Mouse (Mus musculus): ENCODE results near the gene Rnf20. TPM values are rescaled to one million over a fixed set of nuclear protein-coding genes. Genes with fewer than 3 reads are reported as not detected.
"Not testable (repeated sequence)": the region's sequence is repeated elsewhere in the genome, so short reads cannot be mapped to it uniquely, and the experiment has no call there.

Rnf20 gene
- polyA plus RNA-seq, 1 experiment from 2014 or later: 77.3 TPM

GRCm38 (mm10) chr4:49624969-49625368 lies 6.8 kb upstream of the Rnf20 start:
- ATAC-seq (replicated peaks; ENCODE audit: insufficient number of reproducible peaks, low FRiP score, low TSS enrichment, low read depth): not testable (repeated sequence)
- WGBS: 86% methylated on average over 4 of the region's 4 CpGs

GRCm38 (mm10) chr4:49626973-49627372 lies 4.8 kb upstream of the Rnf20 start:
- no peak overlapping the region for H3K4me3 ChIP-seq (ENCODE audit: low read depth, low read length)
- WGBS: 6% methylated on average over 3 of the region's 3 CpGs
- H3K27me3 ChIP-seq (ENCODE audit: control insufficient read depth, insufficient read depth, low read length): no peaks in the 10 kb centered on the region
- H3K9ac ChIP-seq (replicated peaks; ENCODE audit: low read length): no peak overlapping the region
- no peaks in the 10 kb centered on the region for H3K9me3 ChIP-seq (replicated peaks; ENCODE audit: control insufficient read depth, low read length)
- no peaks in the 10 kb centered on the region for H3K36me3 ChIP-seq (replicated peaks; ENCODE audit: control insufficient read depth, insufficient read depth, low read depth, low read length)
- H3K4me1 ChIP-seq (ENCODE audit: control insufficient read depth, insufficient read depth, low read length): no peaks in the 10 kb centered on the region
- DNase-seq (ENCODE audit: low spot score) (peak; percentile 85), ATAC-seq (replicated peaks; ENCODE audit: insufficient number of reproducible peaks, low FRiP score, low TSS enrichment, low read depth) (no peak)
- H3K27ac ChIP-seq (replicated peaks; ENCODE audit: low read depth, low read length): no peak overlapping the region
- H3K4me2 ChIP-seq (ENCODE audit: low read depth, low read length): no peak overlapping the region

More at GRCm38 (mm10) chr4:49624969-49625368, 6.8 kb upstream of the Rnf20 start:
- not testable (repeated sequence) for H3K4me2 ChIP-seq (ENCODE audit: low read depth, low read length); H3K9ac ChIP-seq (replicated peaks; ENCODE audit: low read length); H3K27me3 ChIP-seq (ENCODE audit: control insufficient read depth, insufficient read depth, low read length); H3K4me1 ChIP-seq (ENCODE audit: control insufficient read depth, insufficient read depth, low read length); H3K4me3 ChIP-seq (ENCODE audit: low read depth, low read length); H3K36me3 ChIP-seq (replicated peaks; ENCODE audit: control insufficient read depth, insufficient read depth, low read depth, low read length); H3K9me3 ChIP-seq (replicated peaks; ENCODE audit: control insufficient read depth, low read length); DNase-seq (ENCODE audit: low spot score); H3K27ac ChIP-seq (replicated peaks; ENCODE audit: low read depth, low read length)

GRCm38 (mm10) chr4:49628941-49629340 lies 2.9 kb upstream of the Rnf20 start:
- no peaks in the 10 kb centered on the region for H3K27me3 ChIP-seq (ENCODE audit: control insufficient read depth, insufficient read depth, low read length)
- 74% methylated on average over 5 of the region's 5 CpGs for WGBS
- ATAC-seq (replicated peaks; ENCODE audit: insufficient number of reproducible peaks, low FRiP score, low TSS enrichment, low read depth): no peak

GRCm38 (mm10) chr4:49632139-49632481 lies 304 bp downstream of the Rnf20 start:
- no peaks in the 10 kb centered on the region for H3K27me3 ChIP-seq (ENCODE audit: control insufficient read depth, insufficient read depth, low read length)
- ATAC-seq (replicated peaks; ENCODE audit: insufficient number of reproducible peaks, low FRiP score, low TSS enrichment, low read depth) (no peak; the same call in 1 of the 2 replicates), DNase-seq (ENCODE audit: low spot score) (no peak)
- under 1% methylated on average over 30 of the region's 30 CpGs for WGBS
- H3K27ac ChIP-seq (replicated peaks; ENCODE audit: low read depth, low read length): peak overlapping the region; percentile 52; the same call in 1 of the 2 replicates
- peak overlapping the region; percentile 74 for H3K9ac ChIP-seq (replicated peaks; ENCODE audit: low read length)
- no peaks in the 10 kb centered on the region for H3K9me3 ChIP-seq (replicated peaks; ENCODE audit: control insufficient read depth, low read length)
- H3K36me3 ChIP-seq (replicated peaks; ENCODE audit: control insufficient read depth, insufficient read depth, low read depth, low read length): no peaks in the 10 kb centered on the region; the same call in 1 of the 2 replicates
- H3K4me2 ChIP-seq (ENCODE audit: low read depth, low read length): peak overlapping the region; percentile 32
- H3K4me3 ChIP-seq (ENCODE audit: low read depth, low read length): peak overlapping the region; percentile 66
- H3K4me1 ChIP-seq (ENCODE audit: control insufficient read depth, insufficient read depth, low read length): no peaks in the 10 kb centered on the region

More at GRCm38 (mm10) chr4:49628941-49629340, 2.9 kb upstream of the Rnf20 start:
- Histone ChIP-seq H3K4me1 (ENCODE audit: control insufficient read depth, insufficient read depth, low read length) (no peaks in the 10 kb centered on the region), H3K9me3 (replicated peaks; ENCODE audit: control insufficient read depth, low read length) (no peaks in the 10 kb centered on the region), H3K4me3 (ENCODE audit: low read depth, low read length) (no peak overlapping the region), H3K27ac (replicated peaks; ENCODE audit: low read depth, low read length) (no peak overlapping the region), H3K4me2 (ENCODE audit: low read depth, low read length) (no peak overlapping the region), H3K9ac (replicated peaks; ENCODE audit: low read length) (no peak overlapping the region), H3K36me3 (replicated peaks; ENCODE audit: control insufficient read depth, insufficient read depth, low read depth, low read length) (no peaks in the 10 kb centered on the region)
- no peak for DNase-seq (ENCODE audit: low spot score)

- ATAC-seq (replicated peaks; ENCODE audit: insufficient number of reproducible peaks, low FRiP score, low TSS enrichment, low read depth): no peak
- Histone ChIP-seq H3K4me3 (ENCODE audit: low read depth, low read length) (no peak overlapping the region), H3K27me3 (ENCODE audit: control insufficient read depth, insufficient read depth, low read length) (no peaks in the 10 kb centered on the region), H3K4me1 (ENCODE audit: control insufficient read depth, insufficient read depth, low read length) (no peaks in the 10 kb centered on the region), H3K27ac (replicated peaks; ENCODE audit: low read depth, low read length) (no peak overlapping the region), H3K4me2 (ENCODE audit: low read depth, low read length) (no peak overlapping the region), H3K9ac (replicated peaks; ENCODE audit: low read length) (no peak overlapping the region), H3K9me3 (replicated peaks; ENCODE audit: control insufficient read depth, low read length) (no peaks in the 10 kb centered on the region), H3K36me3 (replicated peaks; ENCODE audit: control insufficient read depth, insufficient read depth, low read depth, low read length) (peaks cover 2% of the 10 kb centered on the region)
- WGBS: 94% methylated on average over 11 of the region's 11 CpGs
- no peak for DNase-seq (ENCODE audit: low spot score)
Measured at GRCm38 (mm10) chr4:49637821-49638220, 6.0 kb downstream of the Rnf20 start.

- no peaks in the 10 kb centered on the region for H3K27me3 ChIP-seq (ENCODE audit: control insufficient read depth, insufficient read depth, low read length)
- no peak overlapping the region for H3K9ac ChIP-seq (replicated peaks; ENCODE audit: low read length)
- ATAC-seq (replicated peaks; ENCODE audit: insufficient number of reproducible peaks, low FRiP score, low TSS enrichment, low read depth) (no peak), DNase-seq (ENCODE audit: low spot score) (no peak)
- no peak overlapping the region for H3K27ac ChIP-seq (replicated peaks; ENCODE audit: low read depth, low read length)
- H3K9me3 ChIP-seq (replicated peaks; ENCODE audit: control insufficient read depth, low read length): no peaks in the 10 kb centered on the region
- WGBS: 67% methylated on average over 2 of the region's 2 CpGs
- H3K4me3 ChIP-seq (ENCODE audit: low read depth, low read length): no peak overlapping the region
- H3K4me2 ChIP-seq (ENCODE audit: low read depth, low read length): no peak overlapping the region
- H3K36me3 ChIP-seq (replicated peaks; ENCODE audit: control insufficient read depth, insufficient read depth, low read depth, low read length): peaks cover 2% of the 10 kb centered on the region
- H3K4me1 ChIP-seq (ENCODE audit: control insufficient read depth, insufficient read depth, low read length): no peaks in the 10 kb centered on the region
Measured at GRCm38 (mm10) chr4:49639913-49640312, 8.1 kb downstream of the Rnf20 start.

- H3K27me3 ChIP-seq (ENCODE audit: control insufficient read depth, insufficient read depth, low read length): no peaks in the 10 kb centered on the region
- H3K9me3 ChIP-seq (replicated peaks; ENCODE audit: control insufficient read depth, low read length): no peaks in the 10 kb centered on the region
- H3K4me1 ChIP-seq (ENCODE audit: control insufficient read depth, insufficient read depth, low read length): no peaks in the 10 kb centered on the region
- no peak for ATAC-seq (replicated peaks; ENCODE audit: insufficient number of reproducible peaks, low FRiP score, low TSS enrichment, low read depth)
- peaks cover 4% of the 10 kb centered on the region; the same call in 1 of the 2 replicates for H3K36me3 ChIP-seq (replicated peaks; ENCODE audit: control insufficient read depth, insufficient read depth, low read depth, low read length)
- DNase-seq (ENCODE audit: low spot score): no peak
- WGBS: 89% methylated on average over 1 of the region's 1 CpGs
- H3K4me3 ChIP-seq (ENCODE audit: low read depth, low read length): no peak overlapping the region
- no peak overlapping the region for H3K27ac ChIP-seq (replicated peaks; ENCODE audit: low read depth, low read length)
- H3K4me2 ChIP-seq (ENCODE audit: low read depth, low read length): no peak overlapping the region
- no peak overlapping the region for H3K9ac ChIP-seq (replicated peaks; ENCODE audit: low read length)
Measured at GRCm38 (mm10) chr4:49659421-49659820, 27.6 kb downstream of the Rnf20 start.

DNA sequence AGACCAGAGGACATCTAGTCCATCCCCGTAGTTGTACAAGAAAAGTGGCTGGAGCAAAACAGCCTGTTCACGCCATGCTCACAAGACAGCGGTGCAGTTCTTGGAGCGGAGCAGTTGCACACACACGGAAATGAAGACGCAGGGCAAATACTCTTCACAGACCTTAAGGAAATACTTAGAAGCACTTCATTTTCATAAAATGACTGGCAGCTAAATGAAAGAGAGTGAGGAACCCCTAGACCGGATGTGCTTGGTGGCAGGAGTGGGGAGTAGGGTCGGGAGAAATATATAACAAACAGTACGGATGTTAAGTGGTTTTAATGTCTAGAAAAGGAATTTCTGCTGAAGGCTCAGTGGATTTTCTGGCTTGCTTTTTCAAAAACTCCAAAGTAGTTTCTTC lies 29.9 kb downstream of the Rnf20 start:
- no peak for ATAC-seq (replicated peaks; ENCODE audit: insufficient number of reproducible peaks, low FRiP score, low TSS enrichment, low read depth)
- Histone ChIP-seq H3K4me2 (ENCODE audit: low read depth, low read length) (no peak overlapping the region), H3K9me3 (replicated peaks; ENCODE audit: control insufficient read depth, low read length) (no peaks in the 10 kb centered on the region), H3K9ac (replicated peaks; ENCODE audit: low read length) (no peak overlapping the region), H3K27ac (replicated peaks; ENCODE audit: low read depth, low read length) (no peak overlapping the region), H3K36me3 (replicated peaks; ENCODE audit: control insufficient read depth, insufficient read depth, low read depth, low read length) (no peaks in the 10 kb centered on the region; the same call in 1 of the 2 replicates), H3K4me1 (ENCODE audit: control insufficient read depth, insufficient read depth, low read length) (no peaks in the 10 kb centered on the region), H3K4me3 (ENCODE audit: low read depth, low read length) (no peak overlapping the region), H3K27me3 (ENCODE audit: control insufficient read depth, insufficient read depth, low read length) (no peaks in the 10 kb centered on the region)
- no peak for DNase-seq (ENCODE audit: low spot score)
- 92% methylated on average over 9 of the region's 9 CpGs for WGBS
